Mouse (Mus musculus) thymus, adult 18-20 months (tissue): Measurements from ENCODE around the gene Faf1.

Source experiments
- DNase-seq, 2 experiments: peaks; one replicate each; pipeline ENCODE4 v3.0.0; 2022; ENCODE audit warnings: mixed read lengths in 2 of 2

The Faf1 gene

DNA sequence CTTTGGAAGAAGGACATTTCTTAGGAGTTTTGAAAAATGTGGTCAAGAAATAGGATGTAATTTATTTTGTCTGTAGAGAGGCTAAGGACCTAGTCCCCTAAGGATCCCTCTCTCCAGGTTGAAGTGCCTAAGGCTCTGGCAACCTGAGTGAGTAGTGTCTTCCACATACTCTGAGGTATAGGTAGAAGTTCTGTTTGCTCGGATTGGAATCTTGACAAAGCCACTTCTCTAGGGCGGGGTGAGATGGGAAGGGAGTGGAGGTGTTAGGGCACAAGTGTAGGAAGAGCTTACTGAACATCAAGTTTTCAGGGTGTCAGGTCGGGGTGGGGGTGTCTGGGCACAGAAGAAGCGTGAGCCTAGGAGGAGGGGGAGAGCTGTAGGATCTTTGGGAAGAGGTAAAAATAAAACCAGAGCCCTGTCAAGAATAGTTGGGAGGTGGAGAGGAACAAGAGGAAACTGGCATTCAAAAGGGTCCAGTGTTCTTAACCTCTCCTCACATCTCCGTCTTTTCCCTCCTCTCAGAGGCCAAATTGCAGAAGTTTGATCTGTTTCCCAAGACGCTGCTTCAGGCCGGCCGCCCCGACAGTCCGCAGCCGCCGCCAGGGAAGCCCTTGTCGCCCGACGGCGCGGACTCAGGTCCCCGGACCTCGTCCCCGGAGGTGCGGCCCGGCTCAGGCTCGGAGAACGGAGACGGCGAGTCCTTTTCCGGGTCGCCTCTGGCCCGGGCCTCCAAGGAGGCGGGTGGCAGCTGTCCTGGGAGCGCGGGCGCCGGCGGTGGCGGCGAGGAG lies 304.9 kb downstream of the Faf1 start:
- DNase-seq = no peak

DNA sequence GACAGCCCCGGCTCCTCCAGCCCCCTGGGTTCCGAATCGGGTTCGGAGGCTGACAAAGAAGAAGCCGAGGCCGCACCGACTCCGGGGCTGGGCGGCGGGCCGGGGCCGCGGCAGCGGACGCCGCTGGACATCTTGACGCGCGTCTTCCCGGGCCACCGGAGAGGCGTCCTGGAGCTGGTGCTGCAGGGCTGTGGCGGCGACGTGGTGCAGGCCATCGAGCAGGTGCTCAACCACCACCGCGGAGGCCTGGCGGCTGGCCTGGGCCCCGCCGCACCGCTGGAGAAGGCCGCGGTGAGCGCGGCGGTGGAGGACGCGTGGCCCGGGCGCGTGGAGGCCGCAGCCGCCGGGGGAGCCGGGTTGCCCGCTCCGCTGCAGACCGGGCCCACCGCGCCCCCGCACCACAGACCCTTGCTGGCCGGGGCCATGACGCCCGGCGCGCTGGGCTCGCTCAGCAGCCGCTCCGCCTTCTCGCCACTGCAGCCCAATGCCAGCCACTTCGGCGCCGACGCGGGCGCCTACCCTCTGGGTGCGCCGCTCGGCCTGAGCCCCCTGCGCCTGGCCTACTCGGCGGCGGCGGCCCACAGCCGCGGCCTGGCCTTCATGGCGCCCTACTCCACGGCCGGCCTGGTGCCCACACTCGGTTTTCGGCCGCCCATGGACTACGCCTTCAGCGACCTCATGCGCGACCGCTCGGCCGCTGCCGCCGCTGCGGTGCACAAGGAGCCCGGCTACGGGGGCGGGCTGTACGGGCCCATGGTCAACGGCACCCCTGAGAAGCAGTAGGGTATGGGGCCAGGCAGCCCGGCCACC lies 305.7 kb downstream of the Faf1 start:
- DNase-seq = no peak

DNA sequence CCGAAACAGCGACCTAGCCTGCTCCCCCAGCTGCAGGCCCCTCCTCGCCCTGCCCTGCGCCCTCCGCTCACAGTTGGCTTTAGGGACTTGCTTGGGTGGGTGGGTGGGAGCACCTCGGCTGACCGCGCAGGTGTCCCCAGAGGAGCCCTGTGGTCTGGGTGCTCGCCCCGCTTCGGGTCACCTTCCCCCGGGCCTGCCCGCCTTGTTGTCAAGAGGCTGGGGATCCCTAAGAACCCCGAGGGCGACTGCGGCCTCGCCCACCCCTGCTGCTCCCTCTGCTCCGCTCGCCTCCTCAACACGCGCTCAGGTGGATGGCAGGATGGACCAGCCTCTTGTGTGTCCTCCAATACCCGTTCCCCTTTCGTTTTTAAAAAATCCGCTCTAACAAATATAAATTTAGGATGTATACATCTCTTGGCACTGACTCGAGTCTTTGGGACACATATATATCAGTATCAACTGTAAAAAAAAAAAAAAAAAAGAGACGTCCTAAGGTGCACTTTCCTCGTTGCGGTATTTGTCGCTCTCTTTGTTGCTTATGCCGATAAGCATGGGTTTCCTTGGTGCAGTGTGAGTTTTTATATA lies 306.4 kb downstream of the Faf1 start:
- DNase-seq = no peak

DNA sequence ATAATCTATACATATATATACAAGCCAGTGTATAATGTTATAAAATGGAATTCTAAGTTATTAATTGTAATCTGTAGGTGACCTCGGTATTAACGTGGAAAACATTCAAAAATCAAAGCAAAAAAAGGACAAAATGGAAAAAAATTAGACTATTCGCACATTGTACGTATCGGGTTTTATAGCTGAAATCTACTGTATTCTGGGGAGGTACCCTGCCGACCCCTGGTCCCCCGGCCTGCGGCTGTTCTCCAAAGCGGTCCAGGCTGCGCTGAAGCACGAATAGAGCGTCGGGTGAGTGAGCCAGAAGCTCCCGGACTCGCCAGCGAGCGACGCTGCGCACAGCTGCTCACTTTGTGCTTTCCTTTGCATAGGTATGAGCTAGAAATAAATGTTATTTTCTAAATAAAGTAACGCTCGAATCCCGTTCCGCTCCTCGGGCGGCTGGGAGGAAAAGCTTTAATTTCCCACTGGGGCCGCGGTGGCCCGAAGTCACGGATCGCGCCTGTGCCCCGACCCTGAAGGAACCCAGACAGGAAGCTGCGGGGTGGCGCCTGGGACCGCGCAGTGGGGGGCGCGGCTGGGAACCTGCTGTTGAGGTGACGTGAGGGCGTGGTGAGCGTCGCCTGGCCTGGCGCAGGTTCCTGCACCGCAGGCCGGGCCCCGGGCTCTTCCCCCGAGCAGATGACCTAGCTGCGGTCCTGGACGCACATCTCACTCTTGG lies 307.1 kb downstream of the Faf1 start:
- DNase-seq = no peak

DNA sequence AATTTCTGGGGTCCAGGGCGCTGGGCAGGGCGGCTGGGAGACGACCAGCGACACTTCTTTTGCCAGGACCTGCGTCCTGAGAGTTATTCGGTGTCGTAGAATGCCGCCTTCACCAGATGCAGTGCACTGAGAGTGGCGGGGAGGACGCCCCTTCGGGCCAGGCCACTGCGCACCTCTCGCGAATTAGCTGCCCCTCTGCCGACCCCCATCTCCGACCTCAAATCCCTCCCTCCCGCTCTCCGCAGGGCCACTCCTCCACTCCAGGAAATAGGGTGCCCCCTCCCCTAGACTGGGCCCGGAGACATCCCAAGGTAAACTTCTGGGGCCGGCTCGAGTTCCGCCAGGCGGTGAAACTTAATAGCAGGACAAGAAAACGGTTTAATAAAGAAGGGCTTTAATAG lies 307.6 kb downstream of the Faf1 start:
- no peak for DNase-seq

DNA sequence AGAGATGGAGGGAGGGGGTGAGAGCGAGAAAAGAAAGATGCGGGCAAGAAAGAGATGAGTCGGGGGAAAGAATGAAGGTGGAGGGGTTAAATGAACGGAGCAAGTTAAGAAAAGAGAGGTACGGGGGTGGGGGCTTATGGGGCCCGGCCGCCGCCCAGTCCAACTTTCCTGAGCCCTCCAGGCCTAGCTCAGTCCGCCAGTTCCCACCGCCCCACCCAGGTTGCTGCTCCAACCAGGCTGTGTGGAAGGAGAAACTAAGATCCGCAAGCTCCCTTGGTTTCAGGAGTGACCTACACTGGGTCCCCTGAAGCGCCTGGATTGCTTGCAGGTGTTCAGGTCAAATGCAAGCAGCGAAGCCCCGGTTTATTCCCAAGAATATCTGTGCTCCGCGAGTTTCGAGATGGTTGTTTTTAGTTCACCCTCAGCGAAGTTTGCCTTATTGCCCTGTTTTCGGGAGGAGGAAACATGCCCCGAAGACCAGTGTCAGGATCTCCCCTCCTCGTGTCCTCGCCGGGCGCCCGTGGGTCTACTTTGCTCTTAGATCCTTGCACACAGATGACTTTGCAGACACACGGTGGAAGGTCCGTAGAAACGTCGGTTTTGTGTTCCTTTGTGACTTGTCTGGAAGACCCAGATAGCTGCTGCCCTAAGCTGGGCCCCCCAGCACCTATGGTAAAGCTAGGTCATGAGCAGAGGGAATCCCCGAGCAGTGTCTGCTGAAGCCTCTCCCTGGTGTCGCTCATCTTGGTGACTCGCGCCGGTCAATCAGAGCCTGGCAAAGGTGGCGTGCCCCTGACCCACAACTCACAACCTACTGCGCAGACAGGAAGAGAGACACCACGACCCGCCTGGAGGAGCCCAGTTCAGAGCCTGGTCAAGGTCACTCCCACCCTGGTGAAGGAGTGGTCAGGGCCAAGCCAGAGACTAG lies 308.4 kb downstream of the Faf1 start:
- DNase-seq = no peak

DNA sequence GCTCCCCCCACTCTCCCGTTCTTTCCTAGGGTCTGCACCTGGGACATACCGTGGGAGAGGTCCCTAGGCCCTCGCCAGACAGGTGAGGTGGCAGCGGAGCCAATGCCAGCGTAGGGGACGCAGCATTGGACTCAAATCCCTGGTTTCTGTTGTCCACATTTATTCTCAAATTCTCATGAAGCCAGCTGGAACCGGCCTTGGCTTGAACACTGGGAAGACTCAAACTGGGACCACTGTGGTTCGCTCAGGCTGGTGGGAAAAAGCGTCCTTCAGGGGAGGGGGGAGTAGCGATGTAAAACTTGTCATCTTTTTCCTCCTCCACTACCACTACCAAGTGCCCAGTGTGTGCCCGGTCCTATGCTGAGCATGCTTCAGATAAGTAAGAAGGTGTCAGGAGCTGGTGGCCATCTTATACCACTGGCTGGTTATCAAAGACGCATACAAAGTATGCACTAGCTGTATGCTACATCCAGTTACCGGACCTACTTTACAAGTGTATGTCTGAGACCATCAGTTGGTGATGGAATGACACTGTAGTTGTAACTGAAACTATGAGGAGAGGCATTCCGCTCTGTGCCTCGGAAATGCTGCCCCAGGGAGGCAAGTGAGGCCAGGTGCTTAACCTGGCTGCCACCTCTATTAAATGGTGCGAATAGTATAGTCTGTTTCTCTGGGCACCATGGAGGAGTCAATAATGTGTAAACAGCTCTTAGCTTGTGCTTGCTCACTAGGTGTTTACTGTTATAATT lies 309.2 kb downstream of the Faf1 start:
- DNase-seq = no peak

DNA sequence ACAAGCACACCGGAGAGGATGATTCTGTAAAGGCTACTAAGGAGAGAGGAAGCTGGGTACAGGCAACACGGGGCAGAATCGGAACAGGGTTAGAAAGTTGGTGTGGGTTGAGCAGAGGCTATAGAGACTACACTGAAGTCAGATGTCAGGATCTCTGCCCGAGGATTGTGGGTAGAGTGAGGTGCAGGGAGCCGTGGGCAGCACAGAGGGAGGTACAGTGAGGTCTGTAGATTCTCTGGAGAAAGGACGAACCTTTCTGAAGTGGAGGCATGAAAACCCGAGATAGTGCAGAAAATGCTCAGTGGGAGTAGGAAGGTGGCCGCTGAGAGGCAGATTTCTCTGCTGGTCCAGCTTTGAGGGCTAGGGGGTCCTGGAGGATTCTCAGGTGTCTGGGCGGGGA lies 309.9 kb downstream of the Faf1 start:
- DNase-seq = no peak

DNA sequence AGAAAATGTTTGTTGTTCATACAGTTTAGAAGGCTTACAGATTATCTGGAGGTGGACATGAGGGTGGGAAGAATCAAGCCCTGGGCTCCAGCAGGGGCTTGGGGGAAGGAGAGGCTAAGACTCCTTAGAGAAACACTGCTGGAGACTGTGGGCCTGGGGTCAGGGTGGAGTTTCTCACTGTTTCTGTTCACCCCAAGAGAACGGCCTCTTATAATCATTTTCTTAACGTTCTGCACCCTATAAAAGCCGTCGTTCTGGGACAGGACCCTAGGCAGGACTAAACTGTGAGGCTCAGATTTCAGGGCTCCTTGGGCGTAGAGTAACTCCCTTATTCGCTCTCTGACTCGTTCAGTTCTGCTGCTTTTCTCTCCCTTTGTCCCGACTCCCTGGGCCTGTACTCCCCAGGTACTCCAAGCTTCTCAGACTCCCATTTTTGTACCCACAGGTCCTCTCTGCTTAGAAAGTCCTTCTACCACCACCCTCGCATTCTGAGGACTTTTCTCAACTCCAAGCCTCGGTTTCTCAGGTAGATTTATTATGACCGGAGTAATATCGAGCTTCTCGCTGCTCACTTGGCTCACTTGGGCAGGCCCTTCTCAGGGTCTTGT lies 310.5 kb downstream of the Faf1 start:
- no peak for DNase-seq

DNA sequence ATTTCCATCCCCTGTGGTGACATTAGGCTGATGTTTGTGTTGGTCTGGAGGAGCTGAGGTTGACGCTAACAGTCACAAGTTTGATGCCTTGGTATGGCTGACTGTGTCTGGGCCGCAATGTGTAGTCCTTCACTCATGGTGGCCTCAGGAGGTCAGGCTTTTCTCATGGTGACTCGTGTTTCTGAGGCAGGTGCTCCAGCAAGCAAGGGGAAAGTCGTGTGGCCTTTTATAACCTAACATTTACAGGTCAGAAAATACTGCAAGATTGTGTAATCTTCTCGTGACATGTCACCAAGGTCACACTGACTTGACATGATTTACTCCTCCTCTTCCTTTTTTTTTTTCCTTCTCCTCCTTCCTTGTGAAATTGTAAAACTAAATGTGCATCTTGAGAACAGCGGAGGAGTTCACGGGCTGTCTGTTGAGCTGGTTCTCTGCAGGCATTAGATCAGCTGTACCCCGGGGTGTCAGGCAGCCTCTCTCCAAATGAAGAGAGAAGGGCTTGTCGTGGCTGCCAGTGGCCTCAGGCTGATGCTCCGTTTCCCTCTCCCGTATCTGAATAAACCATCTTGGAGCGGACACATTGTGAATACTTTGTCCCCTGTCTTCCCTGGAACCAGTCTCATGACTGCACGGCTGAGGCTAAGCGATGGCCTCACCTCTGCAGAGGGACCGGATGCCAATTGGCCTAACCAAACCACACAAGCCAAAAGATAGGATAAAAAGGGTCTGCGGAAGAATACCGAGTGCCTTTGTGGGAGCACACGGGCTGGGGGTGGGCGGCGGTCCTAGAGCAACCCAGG lies 311.4 kb downstream of the Faf1 start:
- no peak for DNase-seq

DNA sequence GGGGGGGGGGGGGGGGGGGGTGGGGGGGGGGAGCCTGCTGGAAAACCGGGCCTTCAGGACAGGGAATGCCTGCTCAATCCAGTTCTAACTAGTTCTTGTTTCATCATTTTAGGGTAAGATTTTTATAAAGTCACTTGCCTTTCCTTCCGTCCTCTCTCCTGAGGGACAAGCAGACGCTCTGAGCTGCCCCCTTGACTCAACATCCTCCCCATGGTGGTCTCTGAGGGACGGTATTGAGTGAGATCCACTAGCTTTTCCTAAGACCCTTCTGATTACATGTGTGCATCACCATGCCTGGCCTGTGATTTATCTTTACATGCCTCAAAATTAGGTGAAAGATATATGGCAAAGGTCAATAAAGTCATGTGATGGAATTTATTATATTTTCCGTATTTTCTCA lies 312.0 kb downstream of the Faf1 start:
- DNase-seq = no peak

DNA sequence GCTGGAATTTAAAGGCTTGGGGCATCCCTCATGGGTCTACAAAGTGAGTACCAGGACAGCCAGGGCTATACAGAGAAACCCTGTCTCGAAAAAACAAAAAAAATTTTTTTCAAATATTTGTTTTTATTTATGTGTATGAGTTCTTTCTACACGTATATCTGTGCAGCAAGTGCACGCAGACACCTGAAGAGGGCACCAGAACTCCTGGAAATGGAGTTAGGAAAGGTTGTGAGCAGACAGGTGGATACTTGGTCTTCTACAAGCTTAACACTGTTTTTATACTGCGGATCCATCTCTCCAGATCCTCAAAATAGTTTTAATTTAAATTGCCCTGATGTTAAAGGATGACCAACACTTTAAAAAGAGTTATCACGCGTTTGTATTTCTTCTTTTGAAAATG lies 312.8 kb downstream of the Faf1 start:
- no peak for DNase-seq

DNA sequence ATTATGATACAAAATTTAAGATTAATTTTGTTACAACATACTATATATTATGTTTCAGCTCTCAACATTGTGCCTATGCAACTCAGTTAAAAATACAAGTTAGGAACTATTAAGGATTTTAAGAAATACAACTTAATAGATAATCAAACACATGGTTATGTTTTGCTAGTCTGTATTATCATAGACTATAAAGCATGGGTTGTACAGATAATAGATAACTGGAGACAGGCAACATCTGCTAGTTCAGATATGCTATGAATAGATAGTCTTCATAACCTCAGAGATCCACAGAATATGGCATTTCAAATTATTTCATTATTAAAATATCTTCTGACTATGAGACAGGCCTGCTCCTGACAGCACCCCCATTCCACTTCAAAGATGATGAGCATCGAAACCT lies 329.7 kb downstream of the Faf1 start:
- DNase-seq = no peak
